Mouse (Mus musculus): ENCODE results near the gene Tanc2. TPM values are rescaled to one million over a fixed set of nuclear protein-coding genes. Genes with fewer than 3 reads are reported as not detected.

The Tanc2 gene
- total RNA-seq, 2 experiments from 2014 or later, result 8.3 to 10.2 TPM

DNA sequence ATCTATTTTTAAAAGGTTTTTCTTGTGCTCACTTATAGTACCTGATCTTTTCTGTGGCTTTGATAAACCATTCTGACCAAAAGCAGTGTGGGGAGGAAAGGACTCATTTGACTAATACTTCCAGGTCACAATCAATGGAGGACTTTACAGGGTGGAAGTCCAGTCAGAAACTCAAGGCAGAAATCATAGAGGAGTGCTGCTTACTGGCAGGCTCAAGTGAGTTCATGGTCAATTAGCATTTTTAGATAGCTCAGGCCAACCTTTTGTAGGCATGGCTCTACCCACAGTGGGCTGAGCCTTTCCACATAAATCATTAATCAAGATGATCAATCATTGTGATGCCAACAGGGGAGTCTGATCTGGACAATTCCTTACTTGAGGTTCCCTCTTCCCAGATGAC is 12.4 kb downstream of the Tanc2 start:
- no peak for DNase-seq
- intact Hi-C loops (cut with DNase I), result no loop called here

GRCm38 (mm10) chr11:105626201-105626600 is 36.4 kb downstream of the Tanc2 start:
- DNase-seq, result no peak
- intact Hi-C loops (cut with DNase I), result no loop called here

GRCm38 (mm10) chr11:105643995-105644394 is 54.2 kb downstream of the Tanc2 start:
- intact Hi-C loops (cut with DNase I), result no loop called here

DNA sequence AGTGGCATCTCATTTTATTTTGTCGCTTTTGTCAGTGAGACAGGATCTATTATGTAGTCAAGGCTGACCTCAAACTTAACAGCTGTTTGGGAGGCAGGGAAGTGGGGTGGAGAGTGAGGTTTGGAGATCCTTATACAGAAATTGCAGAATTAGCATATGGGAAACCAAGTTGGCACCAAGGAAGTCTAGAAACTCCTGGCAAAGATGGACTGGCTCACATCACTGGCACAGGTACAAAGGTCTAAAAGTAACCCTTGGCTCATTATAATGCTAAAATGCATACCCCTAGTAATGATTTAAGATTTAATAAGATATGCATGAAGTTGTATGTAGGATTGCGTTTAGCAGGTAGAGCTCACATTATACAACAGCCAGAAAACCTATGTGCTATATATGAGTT is 58.2 kb downstream of the Tanc2 start:
- DNase-seq, result no peak
- intact Hi-C loops (cut with DNase I), result no loop called here

More at GRCm38 (mm10) chr11:105643995-105644394, 54.2 kb downstream of the Tanc2 start:
- no peak for DNase-seq

DNA sequence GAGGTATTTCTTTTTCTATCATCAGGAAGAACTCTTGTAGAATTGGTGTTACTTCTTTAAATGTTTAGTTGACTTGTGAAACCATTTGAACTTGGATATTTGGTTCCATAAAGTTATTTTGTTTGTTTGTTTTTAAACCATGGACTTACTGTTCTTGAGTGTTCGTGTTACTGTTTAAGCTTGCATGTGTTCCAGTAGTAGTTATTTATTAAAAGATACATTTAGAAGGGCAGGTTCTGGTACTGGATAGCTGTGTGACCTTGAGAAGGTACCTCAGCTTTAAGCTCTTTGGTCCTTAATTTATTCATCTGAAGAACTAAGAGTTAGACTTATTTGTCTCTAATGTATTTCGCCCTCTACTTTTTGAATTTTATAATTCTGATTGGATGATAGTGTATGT is 64.8 kb downstream of the Tanc2 start:
- intact Hi-C loops (cut with DNase I), result no loop called here
- no peak for DNase-seq

DNA sequence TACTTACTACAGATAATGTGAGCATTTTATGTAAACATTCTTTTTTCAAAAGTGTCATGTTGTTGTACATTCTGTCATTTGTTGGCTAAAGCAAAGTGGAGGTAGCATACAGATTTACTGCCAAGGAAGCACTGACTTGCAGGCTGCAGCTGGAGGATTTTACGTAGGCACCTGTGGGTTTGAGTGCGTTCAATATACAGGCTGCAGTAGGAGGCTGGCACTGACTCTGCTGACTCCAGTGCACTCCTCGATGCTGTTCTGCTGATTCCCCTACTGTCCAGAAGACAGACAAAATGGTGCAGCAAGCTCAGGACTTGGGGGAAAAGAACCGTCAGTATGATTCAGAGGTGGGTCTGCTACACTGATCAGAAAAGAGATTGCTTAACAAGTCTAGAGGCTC is 65.5 kb downstream of the Tanc2 start:
- DNase-seq, result no peak
- intact Hi-C loops (cut with DNase I), result no loop called here

GRCm38 (mm10) chr11:105667879-105668278 is 78.1 kb downstream of the Tanc2 start:
- DNase-seq, result no peak
- intact Hi-C loops (cut with DNase I), result no loop called here

GRCm38 (mm10) chr11:105678996-105679395 is 89.2 kb downstream of the Tanc2 start:
- intact Hi-C loops (cut with DNase I), result no loop called here

GRCm38 (mm10) chr11:105684747-105685146 is 95.0 kb downstream of the Tanc2 start:
- intact Hi-C loops (cut with DNase I), result no loop called here
- DNase-seq, result no peak

More at GRCm38 (mm10) chr11:105678996-105679395, 89.2 kb downstream of the Tanc2 start:
- no peak for DNase-seq

DNA sequence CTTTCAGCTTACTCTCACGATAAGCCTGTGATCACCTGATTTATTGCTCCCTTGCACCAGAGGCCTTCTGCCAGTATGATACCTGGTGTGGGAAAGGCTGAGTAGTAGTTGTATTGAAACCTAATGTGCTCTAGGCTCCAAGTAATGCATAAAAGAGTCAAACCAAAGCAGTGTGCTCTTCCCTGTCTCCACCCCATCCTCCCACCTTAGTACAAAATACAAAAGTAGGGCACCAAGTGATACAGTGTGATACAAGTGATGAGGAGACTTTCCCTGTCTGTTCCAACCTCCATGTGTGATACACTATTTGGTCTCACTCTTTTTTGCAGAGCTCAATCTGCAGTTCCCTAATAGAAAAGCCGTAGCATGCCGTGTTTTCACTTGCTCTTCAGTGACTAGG is 110.7 kb downstream of the Tanc2 start:
- intact Hi-C loops (cut with DNase I), result no loop called here
- no peak for DNase-seq

GRCm38 (mm10) chr11:105719660-105720059 is 129.9 kb downstream of the Tanc2 start:
- no peak for DNase-seq
- intact Hi-C loops (cut with DNase I), result no loop called here

DNA sequence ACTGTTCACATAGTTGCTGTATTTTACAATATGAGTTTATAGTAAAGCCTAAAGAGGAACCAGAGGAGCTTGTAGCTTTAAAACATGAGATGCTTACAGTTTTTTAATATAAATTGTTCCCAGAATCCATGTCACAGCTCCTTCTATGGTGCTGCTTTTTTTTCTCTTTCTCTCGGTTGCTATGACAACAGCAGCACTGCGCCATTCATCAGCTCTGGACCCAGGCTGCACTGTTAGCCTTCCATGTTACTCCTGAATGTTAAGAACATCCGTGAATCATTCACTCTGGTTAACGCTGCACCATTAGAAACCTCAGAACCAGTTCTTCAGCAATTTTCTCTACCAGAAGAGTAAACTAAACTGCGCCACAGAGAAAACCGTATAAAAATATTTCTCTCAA is 141.8 kb downstream of the Tanc2 start:
- DNase-seq, result no peak
- intact Hi-C loops (cut with DNase I), result no loop called here

- intact Hi-C loops (cut with DNase I), result no loop called here
- no peak for DNase-seq
Measured at GRCm38 (mm10) chr11:105731989-105732531, 142.3 kb downstream of the Tanc2 start.

GRCm38 (mm10) chr11:105743171-105743570 is 153.4 kb downstream of the Tanc2 start:
- intact Hi-C loops (cut with DNase I), result no loop called here
- DNase-seq, result no peak

DNA sequence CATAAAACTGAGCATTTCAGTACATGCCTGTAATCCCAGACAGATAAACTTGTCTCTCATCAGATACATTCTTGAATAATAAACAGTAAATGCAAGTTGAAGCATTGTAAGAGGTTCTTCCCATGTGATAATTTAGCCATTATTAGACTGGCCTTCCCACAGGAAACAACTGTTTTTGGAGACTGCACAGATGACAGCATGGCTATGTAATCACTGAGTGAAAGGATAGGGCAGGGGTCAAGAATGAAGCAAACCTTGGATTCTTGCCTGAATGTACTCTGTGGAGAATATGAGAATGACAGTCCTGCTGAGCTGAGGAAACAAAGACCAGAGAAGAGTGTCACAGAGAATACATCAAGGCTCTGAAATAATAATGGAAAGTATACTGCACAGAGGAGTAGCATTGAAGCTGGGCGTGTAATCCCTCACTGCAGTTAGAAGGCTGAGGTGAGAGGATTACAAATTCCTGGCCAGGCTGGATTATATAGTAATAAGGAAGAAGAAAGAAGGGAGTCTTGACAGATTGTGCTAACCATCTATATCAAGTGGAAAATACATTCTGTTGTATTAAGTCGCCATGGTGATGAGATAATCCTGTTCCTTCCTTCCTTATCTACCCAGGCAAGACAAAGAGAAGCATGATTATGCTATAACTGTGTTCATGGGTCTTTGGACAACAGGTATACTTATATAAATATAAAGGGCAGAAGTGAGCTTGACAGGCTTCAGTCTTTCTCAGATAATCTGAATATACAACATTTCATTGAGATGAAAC is 159.7 kb downstream of the Tanc2 start:
- intact Hi-C loops (cut with DNase I), result no loop called here
- no peak for DNase-seq

GRCm38 (mm10) chr11:105758561-105759203 is 168.9 kb downstream of the Tanc2 start:
- intact Hi-C loops (cut with DNase I), result no loop called here
- no peak for DNase-seq

DNA sequence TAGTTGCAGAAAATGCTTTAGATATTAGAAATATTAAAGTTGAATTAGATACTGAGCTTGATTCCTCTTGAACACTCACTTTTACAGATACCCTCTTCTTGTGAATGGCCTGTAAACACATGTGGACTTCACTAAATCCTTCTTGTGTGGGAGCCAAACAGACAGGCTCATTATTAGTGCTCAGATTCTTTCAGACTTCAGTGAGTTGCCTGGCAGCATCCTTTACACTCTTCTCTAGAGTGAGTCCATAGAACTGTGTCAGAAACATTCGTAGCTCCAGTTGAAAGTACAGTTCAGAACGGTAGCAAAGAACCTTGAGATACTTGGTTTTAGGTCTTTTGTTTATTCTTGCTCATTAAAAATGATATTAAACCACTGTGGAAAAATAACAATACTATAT is 169.6 kb downstream of the Tanc2 start:
- DNase-seq, result no peak
- intact Hi-C loops (cut with DNase I), result no loop called here

GRCm38 (mm10) chr11:105760346-105760745 is 170.6 kb downstream of the Tanc2 start:
- no peak for DNase-seq
- intact Hi-C loops (cut with DNase I), result no loop called here

- no peak for DNase-seq
- intact Hi-C loops (cut with DNase I), result no loop called here
Measured at GRCm38 (mm10) chr11:105777802-105778201, 188.0 kb downstream of the Tanc2 start.

DNA sequence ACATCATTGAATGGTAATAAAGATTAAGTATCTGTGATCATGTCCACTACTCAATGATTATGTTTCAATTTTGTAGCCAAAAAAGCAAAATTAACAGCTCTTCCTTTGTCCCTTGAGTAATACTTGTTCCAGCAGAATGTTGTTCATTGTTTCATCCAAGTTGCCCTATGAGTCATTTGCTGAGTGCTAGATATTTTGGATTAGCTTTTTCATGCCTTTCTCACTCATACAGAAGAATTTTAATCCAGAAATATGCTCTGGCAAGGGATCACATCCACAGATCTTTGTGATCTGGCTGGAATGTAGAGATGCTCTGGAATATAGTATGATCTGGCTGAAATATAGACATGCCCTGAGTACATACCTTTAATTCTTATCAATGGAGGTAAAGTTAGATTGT is 202.7 kb downstream of the Tanc2 start:
- intact Hi-C loops (cut with DNase I), result no loop called here
- no peak for DNase-seq

DNA sequence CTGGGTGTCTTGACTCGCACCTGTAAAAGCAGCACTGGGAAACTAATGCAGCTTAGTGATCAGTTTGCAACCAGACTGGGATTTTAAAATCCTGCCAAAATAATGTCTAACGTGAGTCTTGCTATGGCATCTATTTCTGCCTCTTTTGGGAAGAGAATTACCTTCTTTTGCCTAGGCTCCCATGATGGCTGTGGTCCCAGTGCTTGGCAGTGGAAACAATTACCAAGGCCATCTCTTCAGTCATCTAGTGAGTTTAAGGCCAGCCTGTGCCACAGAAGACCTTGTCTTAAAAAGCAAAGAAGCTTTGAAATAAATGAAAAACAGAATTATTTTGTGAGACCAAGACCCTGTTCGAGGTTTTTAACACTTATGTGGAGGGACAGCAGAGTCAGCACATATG is 213.9 kb downstream of the Tanc2 start:
- intact Hi-C loops (cut with DNase I), result no loop called here
- DNase-seq, result no peak

GRCm38 (mm10) chr11:105804776-105805175 is 215.0 kb downstream of the Tanc2 start:
- intact Hi-C loops (cut with DNase I), result no loop called here
- no peak for DNase-seq

Data from gastrocnemius, postnatal 36 days (tissue).